Mouse (Mus musculus) bone marrow, adult 2 months (tissue): ENCODE results near the gene Elf1.

ENCODE experiments used
- CTCF ChIP-seq: fragments of 200-500 bp; IDR thresholded peaks from 2 replicates; pipeline ENCODE4 v1.5.1; 2011; ENCODE audit warnings: low read length, control low read depth; ENCODE audit not compliant: control insufficient read depth, insufficient read depth
- POLR2A ChIP-seq: fragments of 200-500 bp; IDR thresholded peaks from 2 replicates; pipeline ENCODE4 v1.6.1; 2011; ENCODE audit warnings: low read depth, mild to moderate bottlenecking, control low read depth, low read length, borderline replicate concordance; ENCODE audit not compliant: control insufficient read depth

GRCm38 (mm10) chr14:79507846-79508245, 26.9 kb downstream of the Elf1 start:
- TF ChIP-seq CTCF (no peak), POLR2A (no peak)
